Mouse (Mus musculus): Measurements from ENCODE around the gene Abcc4.

Gene Abcc4

GRCm38 (mm10) chr14:118638447-118639275 is 67.4 kb downstream of the Abcc4 start:
- no peak for DNase-seq (ENCODE audit: low spot score in 2 of 2)

DNA sequence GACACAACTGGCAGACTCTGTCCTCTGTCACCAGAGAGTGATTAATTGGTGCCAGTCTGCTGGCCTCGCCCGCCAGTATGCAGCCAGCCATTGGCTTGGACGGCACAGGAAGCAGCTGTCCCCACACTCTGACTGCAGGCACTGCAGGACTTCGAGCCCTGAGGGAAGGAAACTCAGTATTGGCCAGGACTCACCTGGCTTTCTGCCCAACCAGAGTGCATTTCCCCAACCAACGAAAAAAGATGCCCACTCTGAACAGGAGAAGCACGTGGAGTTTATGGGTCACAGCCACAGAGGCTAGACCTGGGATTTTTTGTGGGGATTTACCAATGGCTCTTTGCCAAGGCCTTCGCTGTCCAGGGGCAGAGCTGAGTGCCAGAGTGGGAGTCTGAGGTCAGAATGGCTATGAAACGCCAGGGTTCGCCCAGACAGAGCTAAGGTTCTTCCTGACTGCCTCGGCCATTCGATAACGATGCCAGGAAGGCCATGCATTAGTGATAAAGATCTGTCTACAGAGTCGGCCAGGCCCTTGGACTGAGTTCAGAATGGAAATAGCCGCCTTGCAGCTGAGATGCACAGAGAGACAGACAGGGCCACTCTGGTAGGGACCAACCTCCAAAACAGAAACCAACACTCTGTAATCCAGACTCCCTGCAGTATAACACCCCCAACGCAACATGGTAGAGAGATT is 70.4 kb downstream of the Abcc4 start:
- peak in 1 of 2 experiments; percentile 24 for DNase-seq (ENCODE audit: low spot score in 2 of 2)

GRCm38 (mm10) chr14:118629649-118630048 is 76.4 kb downstream of the Abcc4 start:
- DNase-seq (ENCODE audit: low spot score in 2 of 2) = no peak

- no peak for DNase-seq (ENCODE audit: low spot score in 2 of 2)
These were observed 84.6 kb downstream of the Abcc4 start for GRCm38 (mm10) chr14:118621449-118621789.

GRCm38 (mm10) chr14:118620773-118621448 is 85.1 kb downstream of the Abcc4 start:
- no peak for DNase-seq (ENCODE audit: low spot score in 2 of 2)

GRCm38 (mm10) chr14:118616698-118617311 is 89.2 kb downstream of the Abcc4 start:
- no peak for DNase-seq (ENCODE audit: low spot score in 2 of 2)

DNA sequence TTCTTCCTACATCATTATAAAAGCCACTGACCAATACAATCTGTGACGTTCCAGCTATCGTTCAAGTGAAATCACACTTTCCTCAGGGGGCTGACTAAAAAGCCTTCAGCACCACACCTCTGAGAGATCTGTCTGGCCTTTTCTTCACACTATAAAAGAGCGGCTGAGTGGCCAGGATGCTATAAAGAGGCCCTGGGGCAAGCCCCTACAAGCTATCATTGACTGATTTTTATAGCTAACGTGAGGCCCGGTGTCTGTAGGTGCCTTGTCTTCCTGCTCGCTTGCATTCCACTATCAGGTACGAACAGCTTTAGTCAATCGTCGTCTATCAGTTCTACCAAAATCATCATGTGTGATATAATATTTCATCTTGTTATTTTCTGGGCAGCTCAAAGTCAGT is 92.3 kb downstream of the Abcc4 start:
- no peak for DNase-seq (ENCODE audit: low spot score in 2 of 2)

DNA sequence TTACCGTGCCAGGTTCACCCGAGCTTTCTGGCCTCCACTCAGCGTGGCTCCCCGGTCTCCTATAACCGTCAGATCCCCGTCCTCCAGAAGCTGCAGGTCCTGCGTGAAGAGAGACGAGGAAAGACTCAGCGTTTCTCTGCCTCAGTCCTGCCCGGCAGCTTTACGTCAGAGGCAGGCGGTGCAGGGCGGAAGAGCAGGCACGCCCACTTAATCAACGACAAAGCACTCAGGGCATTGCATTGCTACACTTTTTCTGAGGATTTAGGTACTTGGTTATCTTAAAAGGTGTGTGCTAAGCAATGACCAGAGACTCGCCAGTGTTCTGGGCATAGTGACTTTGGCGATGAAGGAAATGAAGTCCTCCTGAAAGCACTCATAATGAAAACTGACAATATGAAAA is 94.3 kb downstream of the Abcc4 start:
- DNase-seq (ENCODE audit: low spot score in 2 of 2) = no peak

GRCm38 (mm10) chr14:118610786-118611185 is 95.2 kb downstream of the Abcc4 start:
- no peak for DNase-seq (ENCODE audit: low spot score in 2 of 2)

DNA sequence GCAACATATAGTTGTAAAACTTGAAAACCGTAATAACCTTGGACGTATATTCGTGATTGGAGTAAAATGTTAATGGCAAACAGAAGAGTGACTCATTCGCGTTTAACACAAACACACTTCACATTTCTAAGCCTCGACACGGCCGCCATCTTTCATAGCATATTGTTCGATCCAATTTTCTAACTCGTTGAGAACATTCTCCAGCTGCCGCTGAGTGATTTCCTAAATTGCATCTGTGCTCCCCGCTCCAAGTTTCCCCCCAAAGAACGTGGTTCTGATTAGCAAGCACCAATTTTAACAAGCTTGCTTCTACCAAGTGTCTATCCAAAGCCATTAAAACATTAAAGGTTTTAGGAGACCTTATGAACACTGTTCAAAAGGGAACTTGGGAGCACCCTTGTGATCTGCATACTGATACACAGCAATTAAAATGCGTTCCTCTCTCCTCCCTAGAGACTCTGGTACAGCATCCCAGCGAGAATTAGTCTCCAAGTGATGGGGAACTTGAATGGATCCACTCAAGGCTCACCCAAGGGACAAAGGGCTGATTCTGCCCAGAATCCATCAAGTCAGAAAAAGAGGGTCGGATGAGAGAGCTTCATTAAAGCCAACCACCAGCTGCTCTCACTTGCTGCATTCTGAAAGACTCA is 97.1 kb downstream of the Abcc4 start:
- DNase-seq (ENCODE audit: low spot score in 2 of 2) = no peak

GRCm38 (mm10) chr14:118608317-118608716 is 97.7 kb downstream of the Abcc4 start:
- no peak for DNase-seq (ENCODE audit: low spot score in 2 of 2)

DNA sequence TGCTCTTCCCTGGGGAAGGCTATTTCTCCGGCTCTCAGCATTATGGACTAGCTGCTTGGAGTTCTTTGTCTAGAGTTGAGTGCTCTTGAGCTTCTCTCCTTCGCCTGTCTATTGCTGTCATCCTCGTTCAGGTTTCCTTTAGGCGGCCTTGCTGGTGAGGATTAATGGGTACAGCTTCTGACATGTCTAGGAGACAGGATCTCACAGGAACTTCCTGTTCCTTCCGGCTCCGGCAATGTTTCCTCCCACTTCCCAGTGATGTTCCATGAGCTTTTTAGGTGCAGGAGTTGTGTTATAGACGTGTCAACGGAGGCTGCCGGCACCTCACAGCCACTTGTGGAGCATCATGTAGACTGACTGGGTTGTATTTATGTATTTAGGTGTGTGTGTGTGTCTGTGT is 99.5 kb downstream of the Abcc4 start:
- DNase-seq (ENCODE audit: low spot score in 2 of 2) = no peak

GRCm38 (mm10) chr14:118604903-118605302 is 101.1 kb downstream of the Abcc4 start:
- DNase-seq (ENCODE audit: low spot score in 2 of 2) = no peak

DNA sequence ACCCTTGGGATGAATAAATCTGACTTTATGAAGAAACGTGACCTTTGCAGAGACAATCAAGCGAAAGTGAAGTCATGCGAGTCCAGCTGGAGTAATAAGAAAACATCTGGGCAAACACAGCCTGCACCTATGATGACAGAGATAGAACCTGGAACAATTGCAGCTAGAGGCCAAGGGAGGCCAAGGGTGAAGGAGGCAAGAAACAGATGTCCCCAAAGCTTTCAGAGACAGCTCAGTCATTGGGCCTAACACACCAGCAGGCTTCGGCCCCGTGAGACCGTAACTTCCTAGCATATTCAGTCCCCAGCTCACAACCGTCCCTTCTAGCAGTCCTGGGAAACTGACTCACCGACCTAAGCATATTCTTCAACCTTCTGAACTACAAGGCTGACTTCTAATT is 104.0 kb downstream of the Abcc4 start:
- no peak for DNase-seq (ENCODE audit: low spot score in 2 of 2)

- no peak for DNase-seq (ENCODE audit: low spot score in 2 of 2)
These were observed 105.3 kb downstream of the Abcc4 start for GRCm38 (mm10) chr14:118600746-118601145.

DNA sequence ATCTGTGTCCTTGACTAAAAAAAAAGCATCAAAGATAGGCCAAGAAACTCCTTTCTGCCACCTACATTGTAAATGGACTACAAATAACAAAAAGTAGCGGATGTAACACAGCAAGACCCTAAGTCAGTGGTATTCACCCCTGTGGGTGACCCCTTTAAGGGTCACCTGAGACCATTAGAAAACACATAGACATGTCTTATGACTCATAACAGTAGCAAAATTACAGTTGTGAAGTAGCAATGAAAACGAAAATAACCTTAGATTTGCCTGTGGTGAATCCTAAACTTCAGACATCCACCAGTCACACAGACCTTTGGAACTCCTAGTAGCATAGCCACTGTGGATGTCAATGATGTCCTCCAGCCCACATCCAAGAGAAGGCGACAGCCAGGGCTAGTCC is 107.3 kb downstream of the Abcc4 start:
- no peak for DNase-seq (ENCODE audit: low spot score in 2 of 2)

DNA sequence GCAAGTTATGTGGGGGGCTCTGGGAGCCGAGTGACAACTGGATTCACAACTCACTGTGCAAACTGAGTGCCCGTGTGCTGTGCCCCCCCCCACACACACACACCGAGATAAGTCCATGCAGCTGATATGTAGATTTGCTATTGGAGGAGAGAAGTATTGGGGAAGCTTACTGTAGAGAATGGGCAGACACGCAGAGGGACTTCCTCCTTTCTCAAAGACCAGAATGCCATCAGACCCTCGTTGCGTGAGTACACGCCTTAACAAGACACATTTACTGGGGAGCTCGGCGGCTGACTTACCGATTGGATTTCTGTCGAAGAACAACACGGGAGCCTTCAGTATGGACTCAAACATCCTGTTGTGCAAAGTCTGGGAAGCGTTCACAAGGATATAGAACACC is 111.6 kb downstream of the Abcc4 start:
- DNase-seq (ENCODE audit: low spot score in 2 of 2) = no peak

- peak; percentile 61 to 83 for DNase-seq (ENCODE audit: low spot score in 2 of 2)
These were observed 114.3 kb downstream of the Abcc4 start for GRCm38 (mm10) chr14:118591477-118592403.

GRCm38 (mm10) chr14:118582333-118582941 is 123.6 kb downstream of the Abcc4 start:
- DNase-seq (ENCODE audit: low spot score in 2 of 2) = no peak

DNA sequence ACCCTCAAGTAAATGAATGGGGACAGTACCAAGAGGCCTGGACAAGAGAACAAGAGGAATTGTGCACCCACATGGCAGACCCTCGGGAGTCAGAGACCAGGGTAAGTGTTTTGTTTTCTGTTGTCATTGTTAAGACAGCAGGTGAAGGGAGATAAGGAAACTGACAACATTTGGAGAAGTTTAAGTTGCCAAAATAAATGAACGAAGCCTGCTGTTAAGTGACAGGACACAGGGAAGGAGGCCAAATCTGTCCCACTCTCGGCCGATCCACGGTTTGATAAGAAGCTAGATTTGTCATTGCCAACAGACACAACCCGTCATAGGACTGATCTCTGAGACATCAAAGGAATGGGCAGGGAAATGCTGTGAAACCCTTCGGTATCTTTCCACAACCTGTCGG is 124.3 kb downstream of the Abcc4 start:
- DNase-seq (ENCODE audit: low spot score in 2 of 2) = no peak

Data from urinary bladder, postnatal 4 days (tissue).